Mouse (Mus musculus) MEL (cell line): ENCODE results near the gene Bin2. TPM values are rescaled to one million over a fixed set of nuclear protein-coding genes. Genes with fewer than 3 reads are reported as not detected.
A peak's percentile ranks its signal among the peaks of the same experiment; 100 is the strongest.

Source experiments
- DNase-seq: peaks from one replicate; pipeline ENCODE4 v3.0.0; 2011; ENCODE audit warnings: low read depth, low spot score
- H3K27ac ChIP-seq: 2 replicates; pipeline ENCODE4 v1.5.1; 2012; ENCODE audit warnings: low read depth, mild to moderate bottlenecking, control low read depth, low read length, moderate library complexity; ENCODE audit not compliant: control insufficient read depth
- H3K27me3 ChIP-seq, 2 experiments: fragments of 150-350 bp in 1 of 2; sonication (generic) in 1 of 2; 2 replicates each; pipeline ENCODE4 v1.6.1; 2012; ENCODE audit warnings: low read length in 2 of 2, mild to moderate bottlenecking in 2 of 2, improper control_type of control experiment in 1 of 2, moderate library complexity in 1 of 2; ENCODE audit not compliant: insufficient read depth in 2 of 2, control insufficient read depth in 1 of 2
- H3K36me3 ChIP-seq, 2 experiments: 2 replicates each; pipeline ENCODE4 v1.6.1; 2012 to 2014; ENCODE audit warnings: low read length in 2 of 2, improper control_type of control experiment in 1 of 2, inconsistent platforms in 1 of 2, mild to moderate bottlenecking in 1 of 2; ENCODE audit not compliant: insufficient read depth in 2 of 2, control insufficient read depth in 1 of 2
- H3K4me1 ChIP-seq, 2 experiments: fragments of 150-350 bp in 1 of 2; sonication (generic) in 1 of 2; 2 replicates each; pipeline ENCODE4 v1.6.1; 2012; ENCODE audit warnings: low read length in 2 of 2, improper control_type of control experiment in 1 of 2, mild to moderate bottlenecking in 1 of 2; ENCODE audit not compliant: insufficient read depth in 2 of 2, control insufficient read depth in 1 of 2
- H3K4me3 ChIP-seq, 2 experiments: fragments of 150-350 bp in 1 of 2; sonication (generic) in 1 of 2; 2 replicates each; pipeline ENCODE4 v1.5.1; 2012; ENCODE audit warnings: low read depth in 2 of 2, low read length in 2 of 2, mild to moderate bottlenecking in 2 of 2, moderate library complexity in 2 of 2, control low read depth in 1 of 2, improper control_type of control experiment in 1 of 2; ENCODE audit not compliant: control insufficient read depth in 1 of 2, insufficient read depth in 1 of 2
- H3K79me2 ChIP-seq: 2 replicates; pipeline ENCODE4 v1.6.1; 2012; ENCODE audit warnings: mild to moderate bottlenecking, low read length, moderate library complexity; ENCODE audit not compliant: control insufficient read depth, poor library complexity, insufficient read depth
- H3K9ac ChIP-seq: 2 replicates; pipeline ENCODE4 v1.6.1; 2012; ENCODE audit warnings: low read depth, mild to moderate bottlenecking, control low read depth, low read length, moderate library complexity; ENCODE audit not compliant: control insufficient read depth, poor library complexity, severe bottlenecking
- H3K9me3 ChIP-seq: fragments of 150-350 bp; sonication (generic); replicated peaks from 2 replicates; pipeline ENCODE4 v1.6.1; 2012; ENCODE audit warnings: mild to moderate bottlenecking, low read length, improper control_type of control experiment, moderate library complexity; ENCODE audit not compliant: insufficient read depth
- BHLHE40 ChIP-seq: IDR thresholded peaks from 2 replicates; pipeline ENCODE4 v1.6.1; 2012; ENCODE audit warnings: low read depth, mild to moderate bottlenecking, inconsistent platforms, low read length, improper control_type of control experiment, borderline replicate concordance
- CHD2 ChIP-seq: IDR thresholded peaks from 2 replicates; pipeline ENCODE4 v1.6.1; 2011; ENCODE audit warnings: low read length, improper control_type of control experiment
- CTCF ChIP-seq, 3 experiments: IDR thresholded peaks in 2 of 3; conservative IDR thresholded peaks in 1 of 3; 2 replicates each; pipeline ENCODE4 v1.5.1; 2011 to 2012; ENCODE audit warnings: low read length in 3 of 3, low read depth in 2 of 3, mild to moderate bottlenecking in 2 of 3, improper control_type of control experiment in 1 of 3, inconsistent platforms in 1 of 3, mixed read lengths in 1 of 3, moderate library complexity in 1 of 3; ENCODE audit not compliant: control insufficient read depth in 1 of 3, insufficient read depth in 1 of 3, poor library complexity in 1 of 3, severe bottlenecking in 1 of 3
- ELF1 ChIP-seq: IDR thresholded peaks from 2 replicates; pipeline ENCODE4 v1.6.1; 2014; ENCODE audit warnings: low read depth, mild to moderate bottlenecking, inconsistent platforms, low read length, improper control_type of control experiment, moderate library complexity
- EP300 ChIP-seq, 2 experiments: IDR thresholded peaks; 2 replicates each; pipeline ENCODE4 v1.6.1; 2011; ENCODE audit warnings: improper control_type of control experiment in 2 of 2, low read length in 2 of 2, low read depth in 1 of 2, mild to moderate bottlenecking in 1 of 2
- ETS1 ChIP-seq: IDR thresholded peaks from 2 replicates; pipeline ENCODE4 v1.6.1; 2012; ENCODE audit warnings: low read depth, mild to moderate bottlenecking, inconsistent platforms, low read length, improper control_type of control experiment, moderate library complexity
- GABPA ChIP-seq: IDR thresholded peaks from 2 replicates; pipeline ENCODE4 v1.6.1; 2012; ENCODE audit warnings: low read depth, mild to moderate bottlenecking, inconsistent platforms, low read length, improper control_type of control experiment, moderate library complexity
- HCFC1 ChIP-seq: IDR thresholded peaks from 2 replicates; pipeline ENCODE4 v1.6.1; 2012; ENCODE audit warnings: low read depth, mild to moderate bottlenecking, inconsistent platforms, low read length, improper control_type of control experiment, moderate library complexity
- JUND ChIP-seq: IDR thresholded peaks from 2 replicates; pipeline ENCODE4 v1.6.1; 2011; ENCODE audit warnings: low read depth, mild to moderate bottlenecking, improper control_type of control experiment, low read length
- MAFK ChIP-seq: IDR thresholded peaks from 2 replicates; pipeline ENCODE4 v1.6.1; 2011; ENCODE audit warnings: low read depth, mild to moderate bottlenecking, low read length, improper control_type of control experiment, borderline replicate concordance
- MAX ChIP-seq: IDR thresholded peaks from 2 replicates; pipeline ENCODE4 v1.6.1; 2011; ENCODE audit warnings: low read length, improper control_type of control experiment
- MAZ ChIP-seq: IDR thresholded peaks from 2 replicates; pipeline ENCODE4 v1.6.1; 2012; ENCODE audit warnings: low read depth, mild to moderate bottlenecking, inconsistent platforms, low read length, improper control_type of control experiment
- MEF2A ChIP-seq: IDR thresholded peaks from 2 replicates; pipeline ENCODE4 v1.6.1; 2014; ENCODE audit warnings: low read depth, mild to moderate bottlenecking, inconsistent platforms, low read length, improper control_type of control experiment; ENCODE audit not compliant: poor library complexity, insufficient replicate concordance, severe bottlenecking; ENCODE audit errors: extremely low read depth
- MXI1 ChIP-seq: IDR thresholded peaks from 2 replicates; pipeline ENCODE4 v1.6.1; 2011; ENCODE audit warnings: mild to moderate bottlenecking, low read depth, low read length, improper control_type of control experiment
- MYC ChIP-seq: IDR thresholded peaks from 2 replicates; pipeline ENCODE4 v1.6.1; 2011; ENCODE audit warnings: low read depth, mild to moderate bottlenecking, low read length, improper control_type of control experiment, moderate library complexity
- NELFE ChIP-seq: IDR thresholded peaks from 2 replicates; pipeline ENCODE4 v1.6.1; 2011; ENCODE audit warnings: low read depth, low read length, improper control_type of control experiment
- NRF1 ChIP-seq: IDR thresholded peaks from 2 replicates; pipeline ENCODE4 v1.6.1; 2014; ENCODE audit warnings: low read depth, mild to moderate bottlenecking, inconsistent platforms, low read length, improper control_type of control experiment, moderate library complexity; ENCODE audit not compliant: poor library complexity, insufficient read depth, severe bottlenecking
- POLR2A ChIP-seq, 2 experiments: IDR thresholded peaks; 2 replicates each; pipeline ENCODE4 v1.6.1; 2011 to 2012; ENCODE audit warnings: low read length in 2 of 2, mild to moderate bottlenecking in 2 of 2, control low read depth in 1 of 2, improper control_type of control experiment in 1 of 2, low read depth in 1 of 2, moderate library complexity in 1 of 2; ENCODE audit not compliant: control insufficient read depth in 1 of 2, insufficient read depth in 1 of 2, poor library complexity in 1 of 2
- RCOR1 ChIP-seq: IDR thresholded peaks from 2 replicates; pipeline ENCODE4 v1.6.1; 2012; ENCODE audit warnings: low read depth, mild to moderate bottlenecking, inconsistent platforms, low read length, improper control_type of control experiment
- SIN3A ChIP-seq: IDR thresholded peaks from 2 replicates; pipeline ENCODE4 v1.6.1; 2012; ENCODE audit warnings: low read length, improper control_type of control experiment, inconsistent platforms
- TBP ChIP-seq: IDR thresholded peaks from 2 replicates; pipeline ENCODE4 v1.8.0; 2011; ENCODE audit warnings: low read depth, low read length, improper control_type of control experiment
- TCF12 ChIP-seq: IDR thresholded peaks from 2 replicates; pipeline ENCODE4 v1.6.1; 2014; ENCODE audit warnings: low read depth, mild to moderate bottlenecking, inconsistent platforms, low read length, improper control_type of control experiment, moderate library complexity
- UBTF ChIP-seq: IDR thresholded peaks from 2 replicates; pipeline ENCODE4 v1.6.1; 2012; ENCODE audit warnings: low read depth, mild to moderate bottlenecking, inconsistent platforms, low read length, improper control_type of control experiment, moderate library complexity, borderline replicate concordance; ENCODE audit not compliant: insufficient read depth
- USF1 ChIP-seq: IDR thresholded peaks from 2 replicates; pipeline ENCODE4 v1.6.1; 2014; ENCODE audit warnings: low read depth, mild to moderate bottlenecking, inconsistent platforms, low read length, improper control_type of control experiment, moderate library complexity
- ZC3H11A ChIP-seq: IDR thresholded peaks from 2 replicates; pipeline ENCODE4 v1.6.1; 2012; ENCODE audit warnings: low read depth, mild to moderate bottlenecking, inconsistent platforms, low read length, improper control_type of control experiment
- ZKSCAN1 ChIP-seq: IDR thresholded peaks from 2 replicates; pipeline ENCODE4 v1.6.1; 2012; ENCODE audit warnings: low read depth, mild to moderate bottlenecking, inconsistent platforms, low read length, improper control_type of control experiment, moderate library complexity
- ZNF384 ChIP-seq: IDR thresholded peaks from 2 replicates; pipeline ENCODE4 v1.6.1; 2012; ENCODE audit warnings: low read depth, mild to moderate bottlenecking, inconsistent platforms, low read length, improper control_type of control experiment
- polyA plus RNA-seq, 2 experiments: library from polyadenylated mRNA; stranded (reverse) in 1 of 2; unstranded in 1 of 2; fragments of >175 nt in 1 of 2; fragments of >200 nt in 1 of 2; gene quantifications; 2 replicates each; pipeline versions ENCODE4 v1.2.1 to v1.2.4; 2012; ENCODE audit warnings: low replicate concordance in 2 of 2, low read depth in 1 of 2; ENCODE audit not compliant: insufficient read length in 2 of 2, insufficient read depth in 1 of 2, missing spikeins in 1 of 2
- total RNA-seq: library from RNA; depleted of rRNA; stranded (reverse); fragments of 300-350 nt; gene quantifications from 2 replicates; pipeline ENCODE4 v1.2.3, GENCODE M21; 2012

The Bin2 gene
- total and polyA plus RNA-seq, 3 experiments = 79.9 to 128 (median 106) TPM

DNA sequence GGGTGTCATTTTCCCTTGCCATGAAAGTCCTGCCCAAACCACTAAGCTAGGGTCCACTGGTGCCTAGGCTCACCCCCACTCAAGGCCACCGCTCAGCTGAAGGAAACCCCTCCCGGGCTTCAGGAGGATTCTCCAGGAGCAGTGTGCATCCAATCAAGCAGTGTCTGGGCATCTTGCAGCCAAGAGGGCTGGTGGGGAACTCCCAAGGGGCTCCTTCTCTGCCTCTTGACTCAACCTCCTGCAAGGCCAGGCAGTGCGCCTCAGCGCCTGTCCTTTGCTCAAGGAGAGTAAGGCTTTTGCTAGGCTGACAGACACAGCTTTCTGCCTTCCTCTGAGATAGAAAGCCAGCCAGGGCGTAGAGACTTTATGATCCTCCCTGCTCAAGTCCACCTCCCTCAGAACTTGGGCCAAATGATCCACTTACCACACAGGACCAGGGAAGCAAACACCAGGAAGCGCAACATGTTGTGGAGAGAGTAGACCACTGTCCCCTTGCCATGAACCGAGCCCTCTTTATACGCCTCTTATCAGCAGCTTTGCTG lies 18.1 kb upstream of the Bin2 start, which contains the start of gene Cela1:
Cela1 (minus strand) TSS at position 492 of the 542 bp plus-strand sequence.
- DNase-seq = peak; percentile 64

DNA sequence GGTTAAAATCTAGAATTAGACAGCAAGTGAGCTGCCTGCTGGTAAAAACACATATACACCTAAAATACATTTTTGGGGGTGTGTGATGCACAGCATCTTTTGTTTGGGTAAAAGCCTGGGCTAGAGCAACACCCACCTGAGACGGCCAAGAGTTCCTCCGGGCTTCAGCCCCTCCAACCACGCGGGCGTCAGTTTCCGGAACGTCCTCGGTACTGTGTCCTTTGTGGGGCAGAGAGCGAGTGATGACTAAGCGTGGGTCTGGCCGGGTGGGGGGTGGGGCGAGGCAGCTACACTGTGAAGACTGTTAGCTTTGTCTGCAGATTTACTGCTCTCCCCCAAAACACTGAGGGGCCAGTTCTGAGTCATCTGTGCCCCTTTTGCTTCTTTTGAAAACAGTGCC lies 17.6 kb upstream of the Bin2 start:
- DNase-seq = peak; percentile 89
- no peak; the same call in 1 of the 2 replicates for TF ChIP-seq CHD2
- TF ChIP-seq MYC = peak; percentile 74; the same call in 1 of the 2 replicates
- TF ChIP-seq ETS1 = peak; percentile 78; the same call in 1 of the 2 replicates
- peak; percentile 20; the same call in 1 of the 2 replicates for TF ChIP-seq GABPA
- TF ChIP-seq USF1 = 0 out of 2 replicates have a peak, but pooled peaks have one; percentile 25
- TF ChIP-seq UBTF = no peak
- peak; percentile 35; the same call in 1 of the 2 replicates for TF ChIP-seq HCFC1
- 0 out of 2 replicates have a peak, but pooled peaks have one; percentile 15 for TF ChIP-seq ZNF384
- TF ChIP-seq NELFE = peak; percentile 68
- TF ChIP-seq TCF12 = peak; percentile 61; the same call in 1 of the 2 replicates
- TF ChIP-seq ZKSCAN1 = no peak
- peak; percentile 32 to 66; a peak in 3 of 4 replicates for TF ChIP-seq EP300 (IDR thresholded peaks at IDR 0.05; ENCODE audit: low read depth in 1 of 2, low read length in 2 of 2)
- peak; percentile 69 for TF ChIP-seq MXI1
- TF ChIP-seq NRF1 = no peak
- TF ChIP-seq POLR2A (IDR thresholded peaks at IDR 0.05; ENCODE audit: control insufficient read depth in 1 of 2, insufficient read depth in 1 of 2, low read depth in 1 of 2, low read length in 2 of 2, poor library complexity in 1 of 2) = peak in 1 of 2 experiments; percentile 72; a peak in 1 of 4 replicates
- TF ChIP-seq MAX = peak; percentile 77
- TF ChIP-seq MEF2A = no peak
- peak; percentile 73; the same call in 1 of the 2 replicates for TF ChIP-seq TBP
- 0 out of 2 replicates have a peak, but pooled peaks have one; percentile 18 for TF ChIP-seq RCOR1
- TF ChIP-seq ELF1 = 0 out of 2 replicates have a peak, but pooled peaks have one; percentile 41
- TF ChIP-seq SIN3A = peak; percentile 76
- TF ChIP-seq MAZ = peak; percentile 64
- TF ChIP-seq JUND = no peak
- peaks cover 23 to 35% of the 10 kb centered on the region in 2 experiments for H3K4me1 ChIP-seq
- peaks cover 6% of the 10 kb centered on the region for H3K79me2 ChIP-seq
- H3K27ac ChIP-seq = peak overlapping the region; percentile 92
- H3K36me3 ChIP-seq = peaks cover 0 to 26% of the 10 kb centered on the region in 2 experiments; a peak in 2 of 4 replicates
- H3K9me3 ChIP-seq = no peaks in the 10 kb centered on the region
- H3K4me3 ChIP-seq = peak overlapping the region; percentile 67 to 71
- peak overlapping the region; percentile 77 for H3K9ac ChIP-seq
- H3K27me3 ChIP-seq = no peaks in the 10 kb centered on the region

More for the DNA sequence above, 18.1 kb upstream of the Bin2 start, which contains the start of gene Cela1:
- Histone ChIP-seq H3K9ac (peak within 1 kb of the TSS; percentile 77), H3K27ac (peak within 1 kb of the TSS; percentile 92), H3K79me2 (peaks cover 6% of the 10 kb centered on the region), H3K4me3 (peak within 1 kb of the TSS; percentile 67 to 71), H3K27me3 (no peaks in the 10 kb centered on the region), H3K36me3 (peaks cover 0 to 26% of the 10 kb centered on the region in 2 experiments; a peak in 2 of 4 replicates), H3K9me3 (no peaks in the 10 kb centered on the region), H3K4me1 (peaks cover 23 to 35% of the 10 kb centered on the region in 2 experiments)
- TF ChIP-seq MAFK (no peak), CHD2 (no peak), RCOR1 (no peak), ZC3H11A (no peak), ZNF384 (no peak), ETS1 (no peak), MAX (no peak), JUND (no peak), CTCF (IDR thresholded peaks at IDR 0.05 in 2 of 3, conservative IDR thresholded peaks at IDR 0.05 in 1 of 3; ENCODE audit: control insufficient read depth in 1 of 3, insufficient read depth in 1 of 3, low read depth in 2 of 3, low read length in 3 of 3, poor library complexity in 1 of 3, severe bottlenecking in 1 of 3) (no peak), BHLHE40 (no peak)
- TF ChIP-seq, all 39 proteins: peak for 0
